Mouse (Mus musculus) lung, postnatal 25 days (tissue): ENCODE data around the gene Ngp.
"Not testable (repeated sequence)": the region's sequence is repeated elsewhere in the genome, so short reads cannot be mapped to it uniquely, and the experiment has no call there.

ENCODE experiments used
- DNase-seq: peaks from one replicate; pipeline ENCODE4 v3.0.0; 2022; ENCODE audit warnings: low spot score

Gene Ngp

GRCm38 (mm10) chr9:110419511-110420112 is at the start of gene Ngp:
TSS of gene Ngp (plus strand) at chr9:110419747.
- no peak for DNase-seq

DNA sequence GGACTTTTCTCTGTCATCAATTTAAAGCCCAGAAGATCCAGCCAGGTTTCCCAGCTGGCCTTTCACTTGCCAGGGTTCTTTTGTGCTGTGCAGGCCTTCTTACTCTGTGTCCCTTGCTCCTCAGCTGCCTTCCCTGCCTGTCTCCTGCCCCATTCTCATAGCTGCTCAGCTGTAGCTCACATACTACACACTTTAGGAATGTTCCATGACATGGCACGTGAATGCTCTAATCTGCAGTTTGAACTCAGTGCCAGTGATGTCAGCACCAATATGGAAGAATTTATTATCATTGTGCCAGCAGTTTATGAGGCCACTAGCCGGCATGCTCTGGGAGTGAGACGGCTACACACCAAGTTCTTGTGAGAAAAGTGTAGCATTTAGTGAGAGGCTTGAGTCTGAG is 49.7 kb upstream of the Ngp start:
- no peak for DNase-seq

- DNase-seq, result no peak
Observed at GRCm38 (mm10) chr9:110373871-110374270, 45.7 kb upstream of the Ngp start.

GRCm38 (mm10) chr9:110375668-110376067 is 43.9 kb upstream of the Ngp start:
- DNase-seq, result no peak

- not testable (repeated sequence) for DNase-seq
Observed at GRCm38 (mm10) chr9:110377655-110378054, 41.9 kb upstream of the Ngp start.

DNA sequence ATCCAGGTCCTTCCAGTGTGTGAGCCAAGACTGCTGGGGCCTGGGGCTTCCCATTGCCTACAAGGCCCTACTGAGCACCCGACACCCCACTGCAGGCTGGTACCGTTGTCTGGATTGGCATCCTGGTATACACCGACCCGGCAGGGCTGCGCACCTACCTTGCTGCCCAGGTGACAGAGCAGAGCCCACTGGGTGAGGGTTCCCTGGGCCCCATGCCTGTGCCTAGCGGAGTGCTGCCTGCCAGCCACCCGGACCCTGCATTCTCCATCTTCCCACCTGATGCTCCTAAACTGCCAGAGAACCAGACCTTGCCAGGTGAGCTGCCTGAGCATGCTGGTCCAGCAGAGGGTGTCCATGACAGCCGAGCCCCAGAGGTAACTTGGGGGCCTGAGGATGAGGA is 40.2 kb upstream of the Ngp start:
- no peak for DNase-seq

DNA sequence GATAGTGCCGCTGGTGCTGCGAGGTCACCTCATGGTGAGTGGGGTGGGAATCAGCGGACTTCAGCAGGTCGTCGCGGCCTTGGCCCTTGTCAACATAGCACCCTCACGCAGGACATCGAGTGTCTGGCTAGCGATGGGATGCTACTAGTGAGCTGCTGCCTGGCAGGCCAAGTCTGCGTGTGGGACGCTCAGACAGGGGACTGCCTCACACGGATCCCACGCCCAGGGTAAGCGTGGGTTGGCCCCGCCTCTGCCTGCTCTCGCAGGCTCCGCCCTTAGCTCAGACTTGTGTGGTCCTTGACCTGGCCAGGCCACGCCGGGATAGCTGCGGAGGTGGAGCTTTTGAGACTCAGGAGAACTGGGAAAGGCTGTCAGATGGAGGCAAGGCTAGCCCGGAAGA is 38.9 kb upstream of the Ngp start:
- no peak for DNase-seq

GRCm38 (mm10) chr9:110381292-110381691 is 38.3 kb upstream of the Ngp start:
- DNase-seq, result no peak

GRCm38 (mm10) chr9:110384369-110384929 is 35.1 kb upstream of the Ngp start:
- DNase-seq, result no peak

DNA sequence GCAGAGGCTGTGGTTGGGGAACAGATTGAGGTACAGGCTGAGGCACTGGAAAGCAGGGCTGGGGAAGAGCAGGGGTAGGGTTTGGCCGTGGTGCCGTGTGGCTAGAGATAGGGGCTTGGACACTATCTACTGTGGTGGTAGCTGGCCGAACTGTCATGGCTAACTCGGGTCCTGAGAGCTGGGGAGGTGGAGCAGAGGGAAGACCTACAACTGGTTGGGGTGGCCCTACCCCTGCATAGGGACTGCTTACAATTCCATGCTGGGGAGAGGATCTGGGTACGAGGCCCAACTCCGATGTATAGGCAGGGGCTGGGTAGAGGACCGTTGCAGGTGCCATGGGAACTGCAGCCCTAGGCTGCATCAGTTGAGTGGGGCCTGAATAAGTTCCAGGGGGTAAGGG is 31.5 kb upstream of the Ngp start:
- DNase-seq, result no peak

- DNase-seq, result no peak
Observed at GRCm38 (mm10) chr9:110390843-110391242, 28.7 kb upstream of the Ngp start.

DNA sequence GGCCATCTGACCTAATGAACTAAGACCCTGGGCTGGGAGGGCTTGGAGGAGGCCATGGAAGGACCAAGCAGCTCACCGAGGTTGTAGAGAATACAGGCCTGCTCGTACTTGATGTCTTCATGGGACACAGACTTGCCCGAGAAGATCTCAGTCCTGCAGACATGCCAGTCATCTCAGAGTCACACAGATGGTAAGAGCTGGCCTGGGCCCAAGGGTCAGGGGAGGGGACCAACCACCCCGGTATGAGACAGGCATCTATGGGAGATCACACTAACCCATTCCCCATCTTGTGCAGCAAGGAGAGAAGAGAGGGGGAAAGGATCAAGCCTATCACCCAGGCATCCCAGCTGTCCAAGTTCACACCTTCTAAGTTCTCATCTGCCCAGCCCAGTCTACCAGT is 26.3 kb upstream of the Ngp start:
- DNase-seq, result no peak

DNA sequence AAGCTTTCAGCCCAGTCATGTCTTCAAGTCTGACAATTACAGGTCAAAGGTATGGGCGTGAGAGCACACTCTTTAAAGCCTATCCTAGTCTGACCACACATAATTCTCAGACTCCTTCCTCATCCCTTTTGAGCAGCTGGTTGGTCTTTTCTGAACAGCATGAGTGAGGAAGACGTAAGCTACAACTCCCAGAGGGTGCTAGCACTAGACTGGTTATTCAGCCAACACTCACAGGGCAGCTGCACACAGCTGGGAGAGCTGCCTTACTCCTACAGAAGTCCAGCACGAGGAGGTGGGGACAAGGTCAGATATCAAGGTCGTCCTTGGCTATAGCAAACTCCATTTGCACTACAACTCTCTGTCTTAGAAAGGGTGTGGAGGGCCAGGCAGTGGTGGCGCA is 18.9 kb upstream of the Ngp start:
- no peak for DNase-seq

- no peak for DNase-seq
Observed at GRCm38 (mm10) chr9:110402731-110403130, 16.8 kb upstream of the Ngp start.

DNA sequence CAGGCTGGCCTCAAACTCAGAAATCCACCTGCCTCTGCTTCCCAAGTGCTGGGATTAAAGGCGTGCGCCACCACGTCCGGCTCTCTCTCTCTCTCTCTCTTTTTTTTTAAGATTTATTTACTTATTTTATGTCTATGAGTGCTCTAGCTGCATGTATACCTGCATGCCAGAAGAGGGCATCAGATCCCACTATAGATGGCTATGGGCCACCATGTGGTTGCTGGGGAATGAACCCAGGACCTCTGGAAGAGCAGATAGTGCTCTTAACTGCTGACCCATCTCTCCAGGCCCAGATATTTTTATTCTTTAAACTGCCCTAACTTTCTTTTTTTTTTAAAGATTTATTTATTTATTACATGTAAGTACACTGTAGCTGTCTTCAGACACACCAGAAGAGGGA is 16.3 kb upstream of the Ngp start:
- DNase-seq, result not testable (repeated sequence)

DNA sequence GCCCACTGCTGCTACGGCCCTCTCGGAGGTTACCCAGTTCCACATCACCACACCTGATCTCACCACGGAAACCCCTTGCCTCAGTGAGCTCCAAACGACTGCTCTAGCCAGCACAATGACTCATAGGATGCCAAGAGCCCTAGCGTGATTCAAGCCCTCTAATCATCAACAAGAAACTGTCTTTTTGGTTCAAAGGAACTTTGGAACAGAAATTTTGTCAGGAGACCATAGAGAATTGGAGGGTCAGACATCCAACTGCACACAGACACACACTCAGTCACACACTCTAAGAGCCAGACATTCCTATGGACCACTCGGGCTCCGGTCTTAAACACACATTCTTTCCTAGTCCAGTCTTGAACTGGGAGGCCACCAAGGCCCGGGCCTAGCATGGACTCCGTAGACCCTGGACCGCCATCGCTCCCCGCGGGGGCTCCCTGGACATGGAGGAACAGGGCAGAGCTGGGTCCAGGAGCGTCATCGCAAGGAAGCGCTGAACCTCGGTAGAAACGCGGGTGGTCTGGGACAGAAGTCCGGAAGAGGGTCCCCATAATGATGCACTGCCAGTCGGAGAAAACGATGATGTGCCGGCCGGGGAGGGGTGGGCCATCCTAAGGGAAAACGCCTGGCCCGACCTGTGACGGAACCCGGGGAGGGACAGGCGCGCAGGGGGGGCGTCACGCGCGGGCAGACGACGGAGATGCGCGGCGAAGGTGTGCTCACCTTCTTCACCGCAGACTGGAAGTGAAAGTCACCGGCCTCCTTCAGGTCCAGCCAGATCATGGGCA is 12.0 kb upstream of the Ngp start:
- DNase-seq, result no peak

DNA sequence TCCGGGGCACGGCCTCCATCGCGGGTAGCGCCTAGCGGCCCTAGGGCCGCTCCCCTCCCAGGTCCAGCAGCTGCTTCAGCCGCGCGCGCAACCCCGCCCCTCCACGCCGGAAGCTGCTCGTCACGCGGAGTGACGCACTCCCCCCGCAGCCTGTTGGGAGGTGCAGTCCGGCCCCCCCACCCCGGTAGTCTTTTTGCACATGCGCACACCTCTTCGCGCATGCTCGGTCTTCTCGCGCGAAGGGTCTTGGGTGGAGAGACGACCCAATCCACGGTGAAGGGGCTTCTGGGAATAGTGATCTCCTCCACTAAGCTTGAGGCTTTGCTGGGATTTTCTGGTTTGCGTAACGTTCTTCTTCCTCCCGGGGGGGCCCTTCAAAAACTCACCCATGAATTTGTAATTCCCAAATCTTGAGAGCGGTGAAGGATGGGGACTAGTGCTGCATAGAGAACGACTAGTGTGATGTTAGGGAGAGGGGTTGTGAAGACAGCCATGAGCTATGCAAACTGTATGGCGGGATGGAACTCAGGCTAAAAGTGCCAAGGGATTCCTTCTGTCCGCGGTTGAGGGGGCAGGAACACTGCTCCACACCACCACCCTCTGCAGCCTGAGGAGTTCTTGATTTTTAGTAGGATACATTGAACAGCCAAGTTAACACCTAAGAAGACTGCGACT is 11.3 kb upstream of the Ngp start, which contains the start of gene Ptpn23:
TSS of gene Ptpn23 (minus strand) at position 115 of the 675 bp plus-strand sequence.
- peak; percentile 95 for DNase-seq

- peak; percentile 89 for DNase-seq
Observed at GRCm38 (mm10) chr9:110410908-110411887, 8.3 kb upstream of the Ngp start.

DNA sequence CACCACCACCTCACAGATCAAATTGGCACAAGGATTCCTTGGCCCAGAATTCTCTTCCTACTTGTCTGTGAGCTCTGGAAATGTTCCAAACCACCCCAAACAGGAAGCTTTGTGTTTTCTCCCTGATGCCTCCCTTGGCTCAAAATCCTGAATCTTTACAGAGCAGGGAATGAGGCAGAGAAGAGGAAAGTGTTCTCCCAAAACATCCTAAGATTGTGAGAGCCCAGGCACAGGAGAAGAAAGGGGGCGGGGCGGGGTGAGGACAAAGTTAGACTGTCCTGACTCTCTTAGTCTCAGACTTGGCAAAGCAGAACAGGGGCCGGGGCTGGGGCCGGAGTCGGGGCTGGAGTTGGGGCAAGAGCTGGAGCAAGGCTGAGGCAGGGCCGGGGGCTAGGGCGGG is 6.6 kb upstream of the Ngp start:
- DNase-seq, result peak; percentile 55

- peak; percentile 90 for DNase-seq
Observed at GRCm38 (mm10) chr9:110413785-110414184, 5.8 kb upstream of the Ngp start.

GRCm38 (mm10) chr9:110431241-110431640 is 11.7 kb downstream of the Ngp start:
- no peak for DNase-seq

DNA sequence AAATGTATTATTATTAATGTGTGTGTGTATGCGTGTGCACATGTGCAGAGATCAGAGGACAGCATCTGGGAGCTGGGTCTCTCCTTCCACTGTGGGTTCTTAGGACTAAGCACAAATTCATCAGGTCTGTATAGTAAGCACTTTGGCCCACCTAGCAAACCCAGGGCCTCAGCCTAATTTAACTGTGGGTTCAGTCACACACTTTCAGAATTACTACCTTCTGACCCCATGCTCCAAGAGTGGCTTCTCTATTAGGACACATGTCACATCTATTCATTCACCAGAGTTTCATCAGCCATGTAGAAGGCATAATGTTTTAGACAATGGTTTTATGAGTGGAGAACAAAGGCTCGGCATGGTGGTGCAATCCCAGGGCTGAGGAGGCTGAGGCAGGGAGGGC is 13.5 kb downstream of the Ngp start:
- no peak for DNase-seq
